Mouse (Mus musculus): ENCODE data around the gene Ifngr1. TPM values are rescaled to one million over a fixed set of nuclear protein-coding genes. Genes with fewer than 3 reads are reported as not detected.
"Not testable (repeated sequence)": the region's sequence is repeated elsewhere in the genome, so short reads cannot be mapped to it uniquely, and the experiment has no call there.

The Ifngr1 gene
- polyA plus RNA-seq, 1 experiment = 16.0 TPM

- not testable (repeated sequence) for H3K4me1 ChIP-seq (ENCODE audit: control insufficient read depth, insufficient read depth, low read length); H3K27me3 ChIP-seq (ENCODE audit: control insufficient read depth, insufficient read depth, low read length); H3K4me3 ChIP-seq (replicated peaks; ENCODE audit: insufficient read depth, low read depth, low read length); H3K27ac ChIP-seq (ENCODE audit: insufficient read depth, low read length)
- WGBS = 20% methylated on average over 1 of the region's 1 CpGs
- peak; percentile 37; the same call in 1 of the 2 replicates for TF ChIP-seq CTCF (IDR thresholded peaks at IDR 0.05; ENCODE audit: borderline replicate concordance, insufficient read depth, low read depth, low read length)
- peak in 1 of 2 experiments; percentile 19 for DNase-seq
Observed at GRCm38 (mm10) chr10:19601502-19601901, 9.8 kb downstream of the Ifngr1 start.

GRCm38 (mm10) chr10:19603231-19603630 lies 11.5 kb downstream of the Ifngr1 start:
- no peak overlapping the region for H3K4me3 ChIP-seq (replicated peaks; ENCODE audit: insufficient read depth, low read depth, low read length)
- no peaks in the 10 kb centered on the region for H3K27me3 ChIP-seq (ENCODE audit: control insufficient read depth, insufficient read depth, low read length)
- H3K27ac ChIP-seq (ENCODE audit: insufficient read depth, low read length) = no peak overlapping the region
- H3K4me1 ChIP-seq (ENCODE audit: control insufficient read depth, insufficient read depth, low read length) = no peaks in the 10 kb centered on the region
- no peak for DNase-seq
- 58% methylated on average over 6 of the region's 6 CpGs for WGBS
- TF ChIP-seq CTCF (IDR thresholded peaks at IDR 0.05; ENCODE audit: borderline replicate concordance, insufficient read depth, low read depth, low read length) (no peak), POLR2A (IDR thresholded peaks at IDR 0.05; ENCODE audit: borderline replicate concordance, insufficient read depth, low read length) (no peak)

DNA sequence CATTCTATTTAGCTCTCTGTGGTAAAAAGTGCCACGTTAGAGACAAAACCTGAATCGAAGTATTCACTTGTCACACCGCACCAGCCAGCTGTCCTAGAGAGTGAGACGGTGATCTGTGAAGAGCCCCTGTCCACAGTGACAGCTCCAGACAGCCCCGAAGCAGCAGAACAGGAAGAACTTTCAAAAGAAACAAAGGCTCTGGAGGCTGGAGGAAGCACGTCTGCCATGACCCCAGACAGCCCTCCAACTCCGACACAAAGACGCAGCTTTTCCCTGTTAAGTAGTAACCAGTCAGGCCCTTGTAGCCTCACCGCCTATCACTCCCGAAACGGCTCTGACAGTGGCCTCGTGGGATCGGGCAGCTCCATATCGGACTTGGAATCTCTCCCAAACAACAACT lies 17.4 kb downstream of the Ifngr1 start:
- TF ChIP-seq CTCF (IDR thresholded peaks at IDR 0.05; ENCODE audit: borderline replicate concordance, insufficient read depth, low read depth, low read length) (no peak), POLR2A (IDR thresholded peaks at IDR 0.05; ENCODE audit: borderline replicate concordance, insufficient read depth, low read length) (no peak)
- no peaks in the 10 kb centered on the region for H3K4me1 ChIP-seq (ENCODE audit: control insufficient read depth, insufficient read depth, low read length)
- no peak overlapping the region for H3K4me3 ChIP-seq (replicated peaks; ENCODE audit: insufficient read depth, low read depth, low read length)
- H3K27me3 ChIP-seq (ENCODE audit: control insufficient read depth, insufficient read depth, low read length) = no peaks in the 10 kb centered on the region
- DNase-seq = no peak
- WGBS = 46% methylated on average over 14 of the region's 14 CpGs
- no peak overlapping the region for H3K27ac ChIP-seq (ENCODE audit: insufficient read depth, low read length)

- H3K4me1 ChIP-seq (ENCODE audit: control insufficient read depth, insufficient read depth, low read length) = no peaks in the 10 kb centered on the region
- H3K4me3 ChIP-seq (replicated peaks; ENCODE audit: insufficient read depth, low read depth, low read length) = no peak overlapping the region
- WGBS = 65% methylated on average over 2 of the region's 2 CpGs
- no peak overlapping the region for H3K27ac ChIP-seq (ENCODE audit: insufficient read depth, low read length)
- no peak for DNase-seq
- no peak for TF ChIP-seq CTCF (IDR thresholded peaks at IDR 0.05; ENCODE audit: borderline replicate concordance, insufficient read depth, low read depth, low read length)
- no peak for TF ChIP-seq POLR2A (IDR thresholded peaks at IDR 0.05; ENCODE audit: borderline replicate concordance, insufficient read depth, low read length)
- H3K27me3 ChIP-seq (ENCODE audit: control insufficient read depth, insufficient read depth, low read length) = no peaks in the 10 kb centered on the region
Observed at GRCm38 (mm10) chr10:19611616-19612015, 19.9 kb downstream of the Ifngr1 start.

GRCm38 (mm10) chr10:19613111-19613753 lies 21.5 kb downstream of the Ifngr1 start:
- H3K4me1 ChIP-seq (ENCODE audit: control insufficient read depth, insufficient read depth, low read length) = no peaks in the 10 kb centered on the region
- no peak for DNase-seq
- no peak overlapping the region for H3K27ac ChIP-seq (ENCODE audit: insufficient read depth, low read length)
- no peak overlapping the region for H3K4me3 ChIP-seq (replicated peaks; ENCODE audit: insufficient read depth, low read depth, low read length)
- TF ChIP-seq POLR2A (IDR thresholded peaks at IDR 0.05; ENCODE audit: borderline replicate concordance, insufficient read depth, low read length) = no peak
- no peak for TF ChIP-seq CTCF (IDR thresholded peaks at IDR 0.05; ENCODE audit: borderline replicate concordance, insufficient read depth, low read depth, low read length)
- WGBS = 50% methylated on average over 7 of the region's 7 CpGs
- no peaks in the 10 kb centered on the region for H3K27me3 ChIP-seq (ENCODE audit: control insufficient read depth, insufficient read depth, low read length)

- Histone ChIP-seq H3K4me1 (ENCODE audit: control insufficient read depth, insufficient read depth, low read length) (no peaks in the 10 kb centered on the region), H3K27ac (ENCODE audit: insufficient read depth, low read length) (no peak overlapping the region), H3K27me3 (ENCODE audit: control insufficient read depth, insufficient read depth, low read length) (no peaks in the 10 kb centered on the region), H3K4me3 (replicated peaks; ENCODE audit: insufficient read depth, low read depth, low read length) (no peak overlapping the region)
- DNase-seq = no peak
- 65% methylated on average over 5 of the region's 5 CpGs for WGBS
- TF ChIP-seq POLR2A (IDR thresholded peaks at IDR 0.05; ENCODE audit: borderline replicate concordance, insufficient read depth, low read length) (no peak), CTCF (IDR thresholded peaks at IDR 0.05; ENCODE audit: borderline replicate concordance, insufficient read depth, low read depth, low read length) (no peak)
Observed at GRCm38 (mm10) chr10:19619736-19620135, 28.0 kb downstream of the Ifngr1 start.

DNA sequence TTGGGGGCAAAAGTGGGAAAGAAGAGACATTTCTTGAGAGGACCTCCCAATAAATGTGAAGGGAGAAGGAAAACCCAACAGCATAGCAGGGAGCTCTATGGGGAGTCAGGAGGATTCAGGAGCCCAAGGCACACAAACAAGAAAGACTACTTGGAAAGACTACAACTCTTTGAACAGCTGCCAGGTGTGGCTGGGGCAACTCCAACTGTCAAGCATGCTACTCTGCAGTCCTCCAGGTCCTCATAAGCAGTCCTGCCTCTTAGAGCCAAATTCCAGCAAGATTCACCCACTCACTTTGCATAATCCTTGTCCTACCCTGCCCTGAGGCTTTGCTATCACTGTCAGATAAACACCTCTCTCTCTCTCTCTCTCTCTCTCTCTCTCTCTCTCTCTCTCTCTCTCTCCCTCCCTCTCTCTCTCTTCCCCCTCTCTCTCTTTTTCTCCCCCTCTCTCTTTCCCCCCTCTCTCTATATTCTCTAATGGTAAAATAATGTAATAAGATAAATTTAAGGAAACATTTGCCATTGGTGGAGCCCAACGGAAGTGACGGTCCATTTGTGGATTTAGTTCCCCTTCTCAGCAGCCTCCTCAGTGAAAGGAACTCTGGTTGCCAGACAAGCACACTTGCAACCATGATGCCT lies 29.8 kb downstream of the Ifngr1 start, which contains the start of gene Il22ra2:
Gene Il22ra2 (plus strand): TSS at position 591 of the 641 bp plus-strand sequence.
- WGBS = 94% methylated on average over 2 of the region's 2 CpGs
- Histone ChIP-seq H3K4me3 (replicated peaks; ENCODE audit: insufficient read depth, low read depth, low read length) (no peak within 1 kb of the TSS), H3K27ac (ENCODE audit: insufficient read depth, low read length) (no peak within 1 kb of the TSS), H3K27me3 (ENCODE audit: control insufficient read depth, insufficient read depth, low read length) (no peaks in the 10 kb centered on the region), H3K4me1 (ENCODE audit: control insufficient read depth, insufficient read depth, low read length) (no peaks in the 10 kb centered on the region)
- no peak for TF ChIP-seq POLR2A (IDR thresholded peaks at IDR 0.05; ENCODE audit: borderline replicate concordance, insufficient read depth, low read length)
- no peak for TF ChIP-seq CTCF (IDR thresholded peaks at IDR 0.05; ENCODE audit: borderline replicate concordance, insufficient read depth, low read depth, low read length)
- DNase-seq = no peak

DNA sequence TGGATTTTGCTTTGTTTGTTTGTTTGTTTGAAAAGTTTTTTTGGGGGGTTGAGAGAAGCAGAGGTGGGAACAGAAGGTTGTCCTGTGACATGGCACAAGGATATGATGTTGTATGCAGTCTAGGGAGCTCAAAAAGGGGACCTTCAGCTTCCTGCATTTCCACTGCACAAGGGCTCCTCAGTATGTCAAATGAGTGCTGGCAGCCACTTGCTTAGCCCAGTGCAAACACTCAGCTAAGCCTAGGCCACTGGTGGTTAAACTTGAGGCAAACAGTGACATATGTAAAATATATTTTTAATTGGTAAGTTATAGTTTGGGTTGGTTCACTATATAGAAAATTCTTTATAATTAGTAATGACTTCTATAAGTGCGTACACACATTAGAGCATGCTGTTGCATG lies 32.9 kb downstream of the Ifngr1 start:
- Histone ChIP-seq H3K27me3 (ENCODE audit: control insufficient read depth, insufficient read depth, low read length) (no peaks in the 10 kb centered on the region), H3K4me3 (replicated peaks; ENCODE audit: insufficient read depth, low read depth, low read length) (no peak overlapping the region), H3K27ac (ENCODE audit: insufficient read depth, low read length) (no peak overlapping the region), H3K4me1 (ENCODE audit: control insufficient read depth, insufficient read depth, low read length) (no peaks in the 10 kb centered on the region)
- no peak for DNase-seq
- TF ChIP-seq POLR2A (IDR thresholded peaks at IDR 0.05; ENCODE audit: borderline replicate concordance, insufficient read depth, low read length) = no peak
- TF ChIP-seq CTCF (IDR thresholded peaks at IDR 0.05; ENCODE audit: borderline replicate concordance, insufficient read depth, low read depth, low read length) = no peak
- WGBS = 98% methylated on average over 1 of the region's 1 CpGs

Data from cerebellum, adult 2 months (tissue).